Mouse (Mus musculus): ENCODE results near the gene Klk1b9.
"Not testable (repeated sequence)": the region's sequence is repeated elsewhere in the genome, so short reads cannot be mapped to it uniquely, and the experiment has no call there.

- not testable (repeated sequence) for TF ChIP-seq CHD2 (IDR thresholded peaks at IDR 0.05; ENCODE audit: low read depth, low read length); HCFC1 (IDR thresholded peaks at IDR 0.05; ENCODE audit: borderline replicate concordance, insufficient read depth, low read length); MAFK (IDR thresholded peaks at IDR 0.05; ENCODE audit: insufficient read depth, low read depth, low read length); ZNF384 (IDR thresholded peaks at IDR 0.05; ENCODE audit: low read depth, low read length); ZC3H11A (IDR thresholded peaks at IDR 0.05; ENCODE audit: borderline replicate concordance, low read depth, low read length)
These were observed at the start of gene Klk1b9 for GRCm38 (mm10) chr7:43975761-43976160.

All from ES-E14 (cell line).